Mouse (Mus musculus) forebrain, embryonic 12.5 days (tissue): Measurements from ENCODE around the gene Polr2e. TPM values are rescaled to one million over a fixed set of nuclear protein-coding genes. Genes with fewer than 3 reads are reported as not detected.
A peak's percentile ranks its signal among the peaks of the same experiment; 100 is the strongest.

Experiments
- ATAC-seq: fragments of 200-750 bp; cut with Nextera tagmentation; 2 replicates; pipeline ENCODE4 v1.8.0; 2017; ENCODE audit warnings: moderate TSS enrichment; ENCODE audit not compliant: low FRiP score
- H3K27ac ChIP-seq: fragments of 300-500 bp; sonication (generic); 2 replicates; pipeline ENCODE4 v1.5.1; 2016; ENCODE audit warnings: mild to moderate bottlenecking
- H3K27me3 ChIP-seq: fragments of 300-500 bp; sonication (generic); 2 replicates; pipeline ENCODE4 v1.6.1; 2016; ENCODE audit warnings: mild to moderate bottlenecking
- H3K36me3 ChIP-seq: fragments of 300-500 bp; sonication (generic); replicated peaks from 2 replicates; pipeline ENCODE4 v1.6.1; 2016; ENCODE audit warnings: mild to moderate bottlenecking
- H3K4me1 ChIP-seq: fragments of 300-500 bp; sonication (generic); 2 replicates; pipeline ENCODE4 v1.6.1; 2016
- H3K4me2 ChIP-seq: fragments of 300-500 bp; sonication (generic); 2 replicates; pipeline ENCODE4 v1.6.1; 2016; ENCODE audit warnings: mild to moderate bottlenecking, moderate library complexity
- H3K4me3 ChIP-seq: fragments of 300-500 bp; sonication (generic); replicated peaks from 2 replicates; pipeline ENCODE4 v1.5.1; 2016; ENCODE audit warnings: mild to moderate bottlenecking
- H3K9ac ChIP-seq: fragments of 300-500 bp; sonication (generic); 2 replicates; pipeline ENCODE4 v1.6.1; 2016; ENCODE audit warnings: mild to moderate bottlenecking
- H3K9me3 ChIP-seq: fragments of 300-500 bp; sonication (generic); 2 replicates; pipeline ENCODE4 v1.6.1; 2016
- WGBS: fragments of 180-500 bp; shearing (Covaris S2); methylation state at CpG from one replicate; pipeline ENCODE4 v1.1.7; 2016; 5-methylcytosine and 5-hydroxymethylcytosine counted together
- polyA plus RNA-seq: library from polyadenylated mRNA; unstranded; fragments of >200 nt; fragmentation: Nextera tagmentation; extraction: Ambion mirVana; gene quantifications from 2 replicates; pipeline ENCODE4 v1.2.1, GENCODE M21; 2016

Polr2e gene
- polyA plus RNA-seq, 1 experiment from 2014 or later, result 183 TPM

- H3K4me2 ChIP-seq, result peak overlapping the region; percentile 38
- ATAC-seq, result peak; percentile 44; the same call in 1 of the 2 replicates
- no peak overlapping the region for H3K27ac ChIP-seq
- no peaks in the 10 kb centered on the region for H3K9me3 ChIP-seq
- peak overlapping the region; percentile 36; the same call in 1 of the 2 replicates for H3K9ac ChIP-seq
- 4% methylated on average over 20 of the region's 20 CpGs for WGBS
- no peaks in the 10 kb centered on the region for H3K36me3 ChIP-seq
- peak overlapping the region; percentile 16; the same call in 1 of the 2 replicates for H3K4me3 ChIP-seq
- H3K4me1 ChIP-seq, result peaks cover 16% of the 10 kb centered on the region; the same call in 1 of the 2 replicates
- peaks cover 55% of the 10 kb centered on the region for H3K27me3 ChIP-seq
Measured at GRCm38 (mm10) chr10:80019471-80020131, 20.0 kb downstream of the Polr2e start.

DNA sequence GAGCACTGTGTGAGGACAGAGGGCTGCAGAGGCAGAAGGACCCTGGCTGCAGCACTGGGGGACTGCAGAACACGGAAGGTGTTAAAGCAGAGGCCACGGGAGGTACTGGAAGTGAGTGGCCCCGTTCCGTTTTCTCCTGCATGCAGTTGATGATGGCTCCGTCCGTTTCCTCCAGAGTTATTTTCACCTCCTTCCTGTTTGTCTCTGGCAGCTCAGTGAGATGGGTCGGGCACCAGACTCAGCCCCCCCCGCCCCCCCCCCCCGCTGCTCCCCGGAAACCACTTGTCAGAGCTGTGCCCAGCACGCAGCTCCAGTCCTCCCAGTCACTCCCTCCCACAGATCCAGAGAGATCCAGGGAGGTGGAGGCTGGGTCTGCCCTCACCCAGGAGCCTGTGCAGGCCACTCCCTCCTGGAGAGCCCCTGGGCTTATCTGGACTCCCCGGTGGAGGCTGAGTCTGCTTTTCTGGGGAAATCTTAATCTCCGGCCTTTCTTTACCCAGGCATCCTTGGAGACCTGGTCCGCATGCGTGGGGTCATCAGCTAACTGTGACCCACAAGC, 20.8 kb downstream of the Polr2e start:
- H3K27ac ChIP-seq, result no peak overlapping the region
- ATAC-seq, result no peak
- no peaks in the 10 kb centered on the region for H3K9me3 ChIP-seq
- peaks cover 63% of the 10 kb centered on the region for H3K27me3 ChIP-seq
- H3K4me3 ChIP-seq, result no peak overlapping the region
- 8% methylated on average over 15 of the region's 15 CpGs for whole genome bisulfite sequencing
- no peak overlapping the region for H3K9ac ChIP-seq
- H3K4me1 ChIP-seq, result peaks cover 16% of the 10 kb centered on the region; the same call in 1 of the 2 replicates
- 0 out of 2 replicates have a peak overlapping the region, but pooled peaks have one; percentile 10 for H3K4me2 ChIP-seq
- no peaks in the 10 kb centered on the region for H3K36me3 ChIP-seq

- WGBS, result 84% methylated on average over 14 of the region's 14 CpGs
- H3K9ac ChIP-seq, result no peak overlapping the region
- no peak overlapping the region for H3K4me3 ChIP-seq
- H3K27me3 ChIP-seq, result peaks cover 73% of the 10 kb centered on the region
- ATAC-seq, result no peak
- H3K27ac ChIP-seq, result no peak overlapping the region
- no peak overlapping the region for H3K4me2 ChIP-seq
- H3K4me1 ChIP-seq, result peaks cover 16% of the 10 kb centered on the region; the same call in 1 of the 2 replicates
- H3K9me3 ChIP-seq, result no peaks in the 10 kb centered on the region
- no peaks in the 10 kb centered on the region for H3K36me3 ChIP-seq
Measured at GRCm38 (mm10) chr10:80017771-80018170, 21.8 kb downstream of the Polr2e start.

GRCm38 (mm10) chr10:80017361-80017760, 22.2 kb downstream of the Polr2e start:
- Histone ChIP-seq H3K27ac (no peak overlapping the region), H3K4me1 (peaks cover 16% of the 10 kb centered on the region; the same call in 1 of the 2 replicates), H3K4me3 (no peak overlapping the region), H3K36me3 (no peaks in the 10 kb centered on the region), H3K9ac (no peak overlapping the region), H3K27me3 (peaks cover 77% of the 10 kb centered on the region), H3K4me2 (no peak overlapping the region), H3K9me3 (no peaks in the 10 kb centered on the region)
- ATAC-seq, result no peak
- WGBS, result 70% methylated on average over 3 of the region's 3 CpGs

GRCm38 (mm10) chr10:80016931-80017330, 22.7 kb downstream of the Polr2e start:
- 0 out of 2 replicates have a peak overlapping the region, but pooled peaks have one; percentile 3 for H3K4me3 ChIP-seq
- ATAC-seq, result no peak
- peaks cover 82% of the 10 kb centered on the region for H3K27me3 ChIP-seq
- 92% methylated on average over 10 of the region's 10 CpGs for WGBS
- H3K9ac ChIP-seq, result no peak overlapping the region
- H3K4me2 ChIP-seq, result no peak overlapping the region
- no peaks in the 10 kb centered on the region for H3K9me3 ChIP-seq
- H3K4me1 ChIP-seq, result peaks cover 16% of the 10 kb centered on the region; the same call in 1 of the 2 replicates
- H3K27ac ChIP-seq, result no peak overlapping the region
- H3K36me3 ChIP-seq, result no peaks in the 10 kb centered on the region; the same call in 1 of the 2 replicates

- H3K27me3 ChIP-seq, result peaks cover 86% of the 10 kb centered on the region
- H3K4me1 ChIP-seq, result peaks cover 16% of the 10 kb centered on the region; the same call in 1 of the 2 replicates
- WGBS, result 73% methylated on average over 11 of the region's 11 CpGs
- no peak within 1 kb of the TSS for H3K27ac ChIP-seq
- H3K4me2 ChIP-seq, result no peak within 1 kb of the TSS
- no peak within 1 kb of the TSS for H3K9ac ChIP-seq
- no peaks in the 10 kb centered on the region for H3K9me3 ChIP-seq
- 0 out of 2 replicates have a peak within 1 kb of the TSS, but pooled peaks have one; percentile 3 for H3K4me3 ChIP-seq
- no peak for ATAC-seq
- H3K36me3 ChIP-seq, result no peaks in the 10 kb centered on the region; the same call in 1 of the 2 replicates
Measured at GRCm38 (mm10) chr10:80016511-80016910, 23.1 kb downstream of the Polr2e start, which contains the start of gene Arhgap45. Gene Arhgap45, plus strand, starts transcription at chr10:80016653.

DNA sequence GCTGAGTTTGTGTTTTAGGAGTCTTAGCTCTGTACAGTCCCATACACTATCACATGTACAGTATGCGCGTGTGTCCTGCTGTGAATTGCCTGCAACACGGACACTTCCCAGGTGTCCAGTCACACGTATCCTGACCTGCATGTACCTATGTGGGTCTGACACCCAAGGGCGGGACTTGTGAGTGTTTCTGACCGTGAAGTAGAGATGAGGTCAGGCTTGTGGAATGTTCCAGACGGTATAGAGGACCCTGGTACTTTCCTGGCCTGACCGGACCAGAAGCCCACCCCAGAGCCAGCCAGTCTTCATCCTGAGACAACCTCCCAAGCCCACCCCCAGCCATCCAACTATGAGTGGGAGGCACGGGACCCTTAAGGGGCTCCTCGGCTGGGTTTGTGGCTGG, 24.0 kb downstream of the Polr2e start:
- H3K27me3 ChIP-seq, result peaks cover 87% of the 10 kb centered on the region
- H3K4me1 ChIP-seq, result peaks cover 16% of the 10 kb centered on the region; the same call in 1 of the 2 replicates
- WGBS, result 86% methylated on average over 10 of the region's 10 CpGs
- H3K4me3 ChIP-seq, result no peak overlapping the region
- H3K4me2 ChIP-seq, result no peak overlapping the region
- peaks cover 8% of the 10 kb centered on the region for H3K9me3 ChIP-seq
- peaks cover 6% of the 10 kb centered on the region for H3K36me3 ChIP-seq
- no peak for ATAC-seq
- H3K27ac ChIP-seq, result no peak overlapping the region
- no peak overlapping the region for H3K9ac ChIP-seq

- peaks cover 13% of the 10 kb centered on the region for H3K36me3 ChIP-seq
Measured at GRCm38 (mm10) chr10:80014484-80015290, 24.9 kb downstream of the Polr2e start.

GRCm38 (mm10) chr10:80013609-80014008, 26.0 kb downstream of the Polr2e start:
- 29% methylated on average over 25 of the region's 25 CpGs for WGBS
- H3K27ac ChIP-seq, result no peak overlapping the region
- H3K27me3 ChIP-seq, result peaks cover 72% of the 10 kb centered on the region
- no peak overlapping the region for H3K9ac ChIP-seq
- ATAC-seq, result no peak
- peaks cover 16% of the 10 kb centered on the region for H3K36me3 ChIP-seq
- no peaks in the 10 kb centered on the region for H3K4me1 ChIP-seq
- no peak overlapping the region for H3K4me2 ChIP-seq
- peaks cover 18% of the 10 kb centered on the region for H3K9me3 ChIP-seq
- H3K4me3 ChIP-seq, result no peak overlapping the region

More at GRCm38 (mm10) chr10:80014484-80015290, 24.9 kb downstream of the Polr2e start:
- H3K4me1 ChIP-seq, result peaks cover 10% of the 10 kb centered on the region; the same call in 1 of the 2 replicates
- H3K27ac ChIP-seq, result no peak overlapping the region
- ATAC-seq, result no peak
- H3K9ac ChIP-seq, result no peak overlapping the region
- no peak overlapping the region for H3K4me2 ChIP-seq
- H3K9me3 ChIP-seq, result peaks cover 17% of the 10 kb centered on the region
- peaks cover 82% of the 10 kb centered on the region for H3K27me3 ChIP-seq
- H3K4me3 ChIP-seq, result no peak overlapping the region
- 17% methylated on average over 28 of the region's 28 CpGs for WGBS

- no peak for ATAC-seq
- Histone ChIP-seq H3K9me3 (peaks cover 18% of the 10 kb centered on the region), H3K27ac (no peak overlapping the region), H3K9ac (no peak overlapping the region), H3K4me2 (no peak overlapping the region), H3K36me3 (peaks cover 16% of the 10 kb centered on the region), H3K4me3 (no peak overlapping the region), H3K4me1 (no peaks in the 10 kb centered on the region), H3K27me3 (peaks cover 64% of the 10 kb centered on the region)
- WGBS, result 87% methylated on average over 6 of the region's 6 CpGs
Measured at GRCm38 (mm10) chr10:80011740-80012139, 27.9 kb downstream of the Polr2e start.

GRCm38 (mm10) chr10:80004233-80004705, 35.3 kb downstream of the Polr2e start:
- peaks cover 2% of the 10 kb centered on the region; the same call in 1 of the 2 replicates for H3K36me3 ChIP-seq
- no peak for ATAC-seq
- H3K9me3 ChIP-seq, result no peaks in the 10 kb centered on the region
- no peak overlapping the region for H3K27ac ChIP-seq
- H3K4me3 ChIP-seq, result no peak overlapping the region
- peaks cover 65% of the 10 kb centered on the region for H3K27me3 ChIP-seq
- H3K9ac ChIP-seq, result no peak overlapping the region
- no peak overlapping the region for H3K4me2 ChIP-seq
- WGBS, result 88% methylated on average over 8 of the region's 8 CpGs
- H3K4me1 ChIP-seq, result peaks cover 6% of the 10 kb centered on the region; the same call in 1 of the 2 replicates
